Mouse (Mus musculus) stomach, postnatal 0 days (tissue): Measurements from ENCODE around the gene Flad1. TPM values are rescaled to one million over a fixed set of nuclear protein-coding genes. Genes with fewer than 3 reads are reported as not detected.
A peak's percentile ranks its signal among the peaks of the same experiment; 100 is the strongest.

Experiments
- ATAC-seq: fragments of 200-750 bp; cut with Nextera tagmentation; 2 replicates; pipeline ENCODE4 v1.8.0; 2017; ENCODE audit not compliant: low FRiP score, low TSS enrichment
- DNase-seq: peaks from one replicate; pipeline ENCODE4 v3.0.0-alpha.2; 2016; ENCODE audit warnings: low spot score
- H3K27ac ChIP-seq: fragments of 300-500 bp; sonication (generic); replicated peaks from 2 replicates; pipeline ENCODE4 v1.5.1; 2014; ENCODE audit warnings: mild to moderate bottlenecking, control low read depth
- H3K27me3 ChIP-seq: fragments of 300-500 bp; sonication (generic); 2 replicates; pipeline ENCODE4 v1.6.1; 2014; ENCODE audit warnings: low read length; ENCODE audit not compliant: control insufficient read depth, insufficient read depth
- H3K36me3 ChIP-seq: fragments of 300-500 bp; sonication (generic); 2 replicates; pipeline ENCODE4 v1.6.1; 2014; ENCODE audit warnings: low read length, mixed read lengths; ENCODE audit not compliant: control insufficient read depth, insufficient read depth
- H3K4me1 ChIP-seq: fragments of 300-500 bp; sonication (generic); replicated peaks from 2 replicates; pipeline ENCODE4 v1.6.1; 2014; ENCODE audit warnings: antibody characterized with exemption; ENCODE audit not compliant: control insufficient read depth, insufficient read depth
- H3K4me2 ChIP-seq: fragments of 300-500 bp; sonication (generic); replicated peaks from 2 replicates; pipeline ENCODE4 v1.6.1; 2014; ENCODE audit warnings: low read depth, mild to moderate bottlenecking, control low read depth, moderate library complexity
- H3K4me3 ChIP-seq: fragments of 300-500 bp; sonication (generic); 2 replicates; pipeline ENCODE4 v1.5.1; 2014; ENCODE audit warnings: low read depth, low read length, control low read depth
- H3K9ac ChIP-seq: fragments of 300-500 bp; sonication (generic); 2 replicates; pipeline ENCODE4 v1.6.1; 2014; ENCODE audit warnings: mild to moderate bottlenecking, low read length, control low read depth, mixed read lengths
- H3K9me3 ChIP-seq: fragments of 300-500 bp; sonication (generic); 2 replicates; pipeline ENCODE4 v1.6.1; 2016; ENCODE audit warnings: low read length; ENCODE audit not compliant: control insufficient read depth
- CTCF ChIP-seq: IDR thresholded peaks from 2 replicates; pipeline ENCODE4 v1.5.1; 2016; ENCODE audit warnings: antibody characterized with exemption, low read depth, mild to moderate bottlenecking, moderate library complexity
- EP300 ChIP-seq: optimal IDR thresholded peaks from 2 replicates; pipeline ENCODE3; 2016; ENCODE audit warnings: antibody characterized with exemption
- WGBS: fragments of 180-500 bp; shearing (Covaris S2); extraction: QIAGEN DNeasy Blood & Tissue Kit; methylation state at CpG from one replicate; pipeline ENCODE4 v1.1.7; 2014; 5-methylcytosine and 5-hydroxymethylcytosine counted together
- polyA plus RNA-seq: library from polyadenylated mRNA; unstranded; fragments of >200 nt; fragmentation: Nextera tagmentation; extraction: Ambion mirVana; gene quantifications from 2 replicates; pipeline ENCODE4 v1.2.1, GENCODE M21; 2015

Flad1 gene
- polyA plus RNA-seq, 1 experiment from 2014 or later, result 20.9 TPM

GRCm38 (mm10) chr3:89455786-89456285 lies 44.2 kb upstream of the Flad1 start:
- 78% methylated on average over 1 of the region's 1 CpGs for WGBS
- DNase-seq, result no peak
- TF ChIP-seq CTCF (no peak), EP300 (no peak)
- H3K4me1 ChIP-seq, result no peaks in the 10 kb centered on the region
- no peak overlapping the region for H3K27ac ChIP-seq
- no peaks in the 10 kb centered on the region for H3K9me3 ChIP-seq
- no peak overlapping the region for H3K9ac ChIP-seq
- no peak overlapping the region for H3K4me2 ChIP-seq
- H3K27me3 ChIP-seq, result no peaks in the 10 kb centered on the region
- H3K36me3 ChIP-seq, result no peaks in the 10 kb centered on the region
- H3K4me3 ChIP-seq, result no peak overlapping the region
- ATAC-seq, result no peak

- TF ChIP-seq CTCF (no peak), EP300 (no peak)
- DNase-seq (no peak), ATAC-seq (no peak)
- Histone ChIP-seq H3K4me1 (no peaks in the 10 kb centered on the region), H3K4me3 (no peak within 1 kb of the TSS), H3K27me3 (no peaks in the 10 kb centered on the region), H3K27ac (no peak within 1 kb of the TSS), H3K9me3 (no peaks in the 10 kb centered on the region), H3K9ac (no peak within 1 kb of the TSS), H3K36me3 (no peaks in the 10 kb centered on the region), H3K4me2 (no peak within 1 kb of the TSS)
- 46% methylated on average over 10 of the region's 10 CpGs for WGBS
These were observed 42.9 kb upstream of the Flad1 start, which contains the start of gene Pmvk for GRCm38 (mm10) chr3:89454401-89455177. Gene Pmvk (plus strand): TSS chr3:89454541.

- TF ChIP-seq CTCF (no peak), EP300 (no peak)
- Histone ChIP-seq H3K4me3 (no peak overlapping the region), H3K36me3 (no peaks in the 10 kb centered on the region; the same call in 1 of the 2 replicates), H3K4me1 (no peaks in the 10 kb centered on the region), H3K27me3 (no peaks in the 10 kb centered on the region), H3K27ac (no peak overlapping the region), H3K9ac (no peak overlapping the region), H3K4me2 (no peak overlapping the region), H3K9me3 (no peaks in the 10 kb centered on the region)
- no peak for DNase-seq
- no peak for ATAC-seq
- WGBS, result 80% methylated on average over 1 of the region's 1 CpGs
These were observed 40.2 kb upstream of the Flad1 start for GRCm38 (mm10) chr3:89451916-89452315.

GRCm38 (mm10) chr3:89449541-89449940 lies 37.9 kb upstream of the Flad1 start:
- no peak overlapping the region for H3K4me3 ChIP-seq
- no peaks in the 10 kb centered on the region for H3K9me3 ChIP-seq
- no peak overlapping the region for H3K4me2 ChIP-seq
- no peak overlapping the region for H3K9ac ChIP-seq
- 55% methylated on average over 7 of the region's 7 CpGs for WGBS
- DNase-seq, result peak; percentile 81
- no peaks in the 10 kb centered on the region for H3K4me1 ChIP-seq
- 0 out of 2 replicates have a peak overlapping the region, but pooled peaks have one; percentile 18 for H3K27ac ChIP-seq
- H3K27me3 ChIP-seq, result no peaks in the 10 kb centered on the region
- peak; percentile 67 for ATAC-seq
- TF ChIP-seq EP300 (no peak), CTCF (peak; percentile 82)
- peaks cover 5% of the 10 kb centered on the region; the same call in 1 of the 2 replicates for H3K36me3 ChIP-seq

- TF ChIP-seq EP300, result no peak
- TF ChIP-seq CTCF, result no peak
- 54% methylated on average over 13 of the region's 13 CpGs for WGBS
- Histone ChIP-seq H3K27ac (0 out of 2 replicates have a peak overlapping the region, but pooled peaks have one; percentile 18), H3K4me3 (no peak overlapping the region), H3K27me3 (no peaks in the 10 kb centered on the region), H3K4me1 (no peaks in the 10 kb centered on the region), H3K9me3 (no peaks in the 10 kb centered on the region), H3K9ac (no peak overlapping the region), H3K4me2 (0 out of 2 replicates have a peak overlapping the region, but pooled peaks have one; percentile 5), H3K36me3 (peaks cover 5% of the 10 kb centered on the region; the same call in 1 of the 2 replicates)
- ATAC-seq (peak; percentile 4; the same call in 1 of the 2 replicates), DNase-seq (no peak)
These were observed 37.3 kb upstream of the Flad1 start for GRCm38 (mm10) chr3:89448720-89449537.
